Mouse (Mus musculus) intestine, embryonic 14.5 days (tissue): ENCODE data around the gene Chic1. TPM values are rescaled to one million over a fixed set of nuclear protein-coding genes. Genes with fewer than 3 reads are reported as not detected.

Experiments
- ATAC-seq: fragments of 200-750 bp; cut with Nextera tagmentation; replicated peaks from 2 replicates; pipeline ENCODE4 v1.8.0; 2017; ENCODE audit warnings: low read depth, moderate number of reproducible peaks, moderate TSS enrichment, moderate library complexity; ENCODE audit not compliant: low FRiP score, low TSS enrichment
- DNase-seq: peaks from one replicate; pipeline ENCODE4 v3.0.0-alpha.2; 2018; ENCODE audit warnings: low spot score
- H3K27ac ChIP-seq: fragments of 300-500 bp; sonication (generic); 2 replicates; pipeline ENCODE4 v1.5.1; 2014; ENCODE audit warnings: low read depth, mild to moderate bottlenecking, control low read depth
- H3K27me3 ChIP-seq: fragments of 300-500 bp; sonication (generic); replicated peaks from 2 replicates; pipeline ENCODE4 v1.6.1; 2014; ENCODE audit warnings: low read length, control low read depth; ENCODE audit not compliant: control insufficient read depth, insufficient read depth
- H3K36me3 ChIP-seq: fragments of 300-500 bp; sonication (generic); 2 replicates; pipeline ENCODE4 v1.6.1; 2014; ENCODE audit warnings: low read length, control low read depth; ENCODE audit not compliant: control insufficient read depth, insufficient read depth
- H3K4me1 ChIP-seq: fragments of 300-500 bp; sonication (generic); replicated peaks from 2 replicates; pipeline ENCODE4 v1.6.1; 2014; ENCODE audit warnings: low read length, control low read depth, mixed read lengths; ENCODE audit not compliant: control insufficient read depth, insufficient read depth
- H3K4me2 ChIP-seq: fragments of 300-500 bp; sonication (generic); 2 replicates; pipeline ENCODE4 v1.6.1; 2014; ENCODE audit warnings: low read length
- H3K4me3 ChIP-seq: fragments of 300-500 bp; sonication (generic); 2 replicates; pipeline ENCODE4 v1.5.1; 2014; ENCODE audit warnings: low read depth, low read length, control low read depth, mixed read lengths
- H3K9ac ChIP-seq: fragments of 300-500 bp; sonication (generic); 2 replicates; pipeline ENCODE4 v1.6.1; 2014; ENCODE audit warnings: mild to moderate bottlenecking, low read length
- H3K9me3 ChIP-seq: fragments of 300-500 bp; sonication (generic); 2 replicates; pipeline ENCODE4 v1.6.1; 2016; ENCODE audit warnings: low read length, control low read depth; ENCODE audit not compliant: control insufficient read depth
- WGBS: fragments of 180-500 bp; shearing (Covaris S2); extraction: QIAGEN DNeasy Blood & Tissue Kit; methylation state at CpG from one replicate; pipeline ENCODE4 v1.1.7; 2014; 5-methylcytosine and 5-hydroxymethylcytosine counted together
- polyA plus RNA-seq: library from polyadenylated mRNA; unstranded; fragments of >200 nt; fragmentation: Nextera tagmentation; extraction: Ambion mirVana; gene quantifications from 2 replicates; pipeline ENCODE4 v1.2.1, GENCODE M21; 2014

The Chic1 gene
- polyA plus RNA-seq, 1 experiment from 2014 or later, result 6.0 TPM

- peaks cover 35% of the 10 kb centered on the region for H3K27me3 ChIP-seq
- H3K9me3 ChIP-seq, result no peaks in the 10 kb centered on the region
- no peak overlapping the region for H3K4me2 ChIP-seq
- H3K4me3 ChIP-seq, result no peak overlapping the region
- no peaks in the 10 kb centered on the region for H3K36me3 ChIP-seq
- no peaks in the 10 kb centered on the region for H3K4me1 ChIP-seq
- 38% methylated on average over 7 of the region's 7 CpGs for WGBS
- no peak overlapping the region for H3K27ac ChIP-seq
- H3K9ac ChIP-seq, result no peak overlapping the region
- ATAC-seq, result no peak
- no peak for DNase-seq
Observed at GRCm38 (mm10) chrX:103443755-103444154, 87.5 kb downstream of the Chic1 start.

Other genes starting within 250 kb of the Chic1 start
- gene Nap1l2, start 169.8 kb upstream of the Chic1 start, polyA plus RNA-seq, result 3.0 and 4.5 TPM in 2 replicates
- not detected in 2 replicates for gene Cdx4, start 35.1 kb upstream of the Chic1 start, polyA plus RNA-seq
- gene Tsx, start 58.0 kb downstream of the Chic1 start, polyA plus RNA-seq, result 0.38 and 0.77 TPM in 2 replicates
- not detected in 2 replicates for gene Gm26992, start 65.5 kb downstream of the Chic1 start, polyA plus RNA-seq